Mouse (Mus musculus): ENCODE data around the gene Qsox1. TPM values are rescaled to one million over a fixed set of nuclear protein-coding genes. Genes with fewer than 3 reads are reported as not detected.

Qsox1 gene
- polyA plus RNA-seq (2014; fragmentation: Illumina TruSeq; extraction: RNeasy Lipid Tissue Mini Kit (QIAGEN cat#74804); ENCODE audit: low replicate concordance), result 0.33 TPM

DNA sequence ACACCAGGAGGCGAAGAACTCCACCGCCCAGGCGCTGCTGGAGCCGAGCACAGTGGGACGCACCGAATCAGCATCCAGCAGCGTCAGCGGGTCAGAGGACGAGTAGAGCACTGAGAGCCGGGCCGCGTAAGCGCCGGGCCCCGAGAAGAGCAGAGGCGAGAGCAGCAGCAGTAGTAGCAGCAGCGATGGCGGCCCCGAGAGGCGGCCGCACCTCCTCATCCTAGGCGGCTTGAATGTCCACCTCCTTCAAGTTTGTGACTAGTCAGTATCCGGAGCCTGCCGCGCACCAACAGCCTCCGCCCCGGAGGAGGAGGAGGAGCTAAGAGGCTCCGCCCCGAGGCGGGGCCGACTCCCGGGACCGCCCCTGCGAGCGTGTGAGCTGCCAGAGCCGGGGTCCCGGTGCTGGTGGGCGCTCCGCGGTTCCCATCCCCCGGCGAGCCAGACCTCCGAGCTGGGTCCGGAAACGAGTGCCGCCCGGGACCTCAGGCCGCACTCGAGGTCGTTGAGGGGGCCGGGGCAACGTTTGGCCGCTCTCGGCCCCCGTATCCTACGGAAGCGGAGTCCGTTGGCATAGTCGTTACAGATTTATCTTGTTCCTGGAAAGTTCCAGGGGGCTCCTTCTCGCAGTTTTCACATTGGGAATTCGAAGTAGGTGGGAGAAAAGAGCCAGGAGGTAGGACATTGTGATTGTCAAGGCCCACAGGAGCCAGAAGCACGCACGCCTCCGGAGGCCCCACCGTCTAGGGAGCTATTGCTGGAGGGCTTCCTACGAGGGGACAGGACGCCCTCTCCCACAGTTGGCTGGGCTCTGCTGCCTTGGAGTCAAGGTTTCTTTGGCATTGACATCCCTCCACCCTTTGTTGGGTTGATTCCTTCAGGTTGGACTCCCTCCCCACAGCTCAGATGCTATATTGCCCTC lies at the start of gene Qsox1:
Qsox1 (minus strand) TSS at position 309 of the 919 bp plus-strand sequence.

DNA sequence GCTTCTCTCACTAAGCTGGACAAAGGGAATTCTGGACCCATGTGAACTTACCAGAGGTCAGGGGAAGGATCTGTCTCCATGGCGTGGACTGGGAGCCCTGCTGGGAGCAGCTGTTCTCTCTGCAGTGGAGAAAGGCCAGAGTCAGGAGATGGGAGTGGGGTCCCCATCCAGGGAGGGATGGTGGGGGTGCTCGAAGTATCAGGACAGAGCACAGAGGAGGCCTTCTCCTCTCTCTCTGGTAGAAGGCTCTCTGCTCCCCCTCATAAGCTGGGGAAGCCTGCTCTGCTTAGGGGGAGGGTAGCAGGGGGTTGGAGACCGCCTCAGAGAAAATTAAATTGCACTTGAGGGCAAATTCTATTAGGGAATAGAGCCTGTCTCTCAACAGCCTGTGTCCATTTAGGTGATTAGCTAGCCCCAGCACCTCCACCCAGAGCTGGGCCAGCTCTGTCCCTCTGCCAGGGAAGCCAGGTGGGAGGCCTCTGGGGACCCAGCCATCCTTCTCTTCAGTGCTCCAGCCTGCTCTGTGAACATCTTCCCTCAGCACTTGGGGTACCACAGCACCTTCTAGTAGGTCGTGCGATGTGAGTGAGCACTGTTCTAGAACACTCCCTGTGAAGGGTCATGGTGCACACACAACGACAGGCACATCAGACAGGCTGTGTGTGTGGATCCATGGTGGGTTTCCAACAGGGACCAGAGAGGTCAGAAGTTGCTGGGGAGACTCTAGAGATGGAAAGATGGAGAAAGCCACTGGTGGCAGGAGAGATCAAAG lies 61.0 kb downstream of the Qsox1 start, which contains the start of gene Lhx4:
Lhx4 (minus strand) TSS at position 201 of the 772 bp plus-strand sequence.

Other genes starting within 250 kb of the Qsox1 start
- gene Lhx4, start 61.2 kb downstream of the Qsox1 start, polyA plus RNA-seq (2014; fragmentation: Illumina TruSeq; extraction: RNeasy Lipid Tissue Mini Kit (QIAGEN cat#74804); ENCODE audit: low replicate concordance), result not detected
- gene Cep350, start 160.4 kb upstream of the Qsox1 start, polyA plus RNA-seq (2014; fragmentation: Illumina TruSeq; extraction: RNeasy Lipid Tissue Mini Kit (QIAGEN cat#74804); ENCODE audit: low replicate concordance), result 43.2 TPM
- 476 TPM for gene Tor1aip2, start 222.5 kb upstream of the Qsox1 start, polyA plus RNA-seq (2014; fragmentation: Illumina TruSeq; extraction: RNeasy Lipid Tissue Mini Kit (QIAGEN cat#74804); ENCODE audit: low replicate concordance)
- gene Tor1aip1, start 223.6 kb upstream of the Qsox1 start, polyA plus RNA-seq (2014; fragmentation: Illumina TruSeq; extraction: RNeasy Lipid Tissue Mini Kit (QIAGEN cat#74804); ENCODE audit: low replicate concordance), result 43.0 TPM

Measured in small intestine, adult 10 weeks (tissue).